Mouse (Mus musculus): Measurements from ENCODE around the gene Tbc1d5.

DNA sequence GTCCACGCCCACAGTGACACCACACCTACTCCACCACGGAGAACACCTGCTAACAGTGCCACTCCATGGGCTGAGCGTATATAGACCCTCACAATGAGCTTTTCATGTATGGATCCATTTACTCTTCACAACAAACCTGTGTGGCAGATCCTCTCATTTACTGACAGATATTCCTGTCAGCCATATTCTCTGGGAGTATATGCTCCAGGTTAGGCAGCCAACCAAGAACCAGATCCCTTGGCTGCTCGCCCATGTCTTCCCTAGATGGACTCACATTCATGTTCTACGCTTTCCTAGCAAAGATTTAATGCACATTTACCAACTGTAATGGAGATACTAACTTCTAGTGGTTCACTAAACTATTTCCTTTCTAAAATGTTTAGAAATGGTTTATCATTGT, 416.9 kb downstream of the Tbc1d5 start:
- TF ChIP-seq CTCF (IDR thresholded peaks at IDR 0.05; ENCODE audit: low read depth) (no peak), EP300 (IDR thresholded peaks at IDR 0.05; ENCODE audit: low read depth) (no peak)
